Mouse (Mus musculus): Measurements from ENCODE around the gene Klk1b22. TPM values are rescaled to one million over a fixed set of nuclear protein-coding genes. Genes with fewer than 3 reads are reported as not detected.
"Not testable (repeated sequence)": the region's sequence is repeated elsewhere in the genome, so short reads cannot be mapped to it uniquely, and the experiment has no call there.

Klk1b22 gene
- not detected for total RNA-seq (2021)
- long read RNA-seq, experiment 1 = 0 reads
- long read RNA-seq, experiment 2 = 0 reads

DNA sequence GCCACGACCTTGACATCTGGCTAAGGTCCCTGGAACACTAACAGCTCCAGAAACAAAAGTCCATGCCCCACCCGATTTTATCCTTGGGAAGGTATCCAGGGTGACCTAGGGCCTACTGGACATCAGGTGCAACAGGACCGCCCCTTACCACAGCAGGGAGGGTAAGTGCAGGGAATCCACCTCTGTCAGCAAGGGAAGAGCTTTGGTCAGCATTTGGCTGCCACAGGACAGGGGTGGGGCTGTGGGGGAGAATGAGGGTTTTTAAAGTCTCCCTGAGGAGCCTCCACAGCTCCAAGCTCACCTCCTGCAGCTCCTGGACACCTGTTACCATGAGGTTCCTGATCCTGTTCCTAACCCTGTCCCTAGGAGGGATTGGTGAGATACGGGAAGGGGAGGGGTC is at the start of gene Klk1b22:
TSS of gene Klk1b22 (plus strand) at position 301 of the 400 bp plus-strand sequence.
- TF ChIP-seq CTCF (IDR thresholded peaks at IDR 0.05) = no peak
- H3K27ac ChIP-seq = no peak within 1 kb of the TSS
- no peak for DNase-seq
- intact Hi-C loops (cut with DNase I) = no loop called here
- H3K4me3 ChIP-seq = no peak within 1 kb of the TSS

DNA sequence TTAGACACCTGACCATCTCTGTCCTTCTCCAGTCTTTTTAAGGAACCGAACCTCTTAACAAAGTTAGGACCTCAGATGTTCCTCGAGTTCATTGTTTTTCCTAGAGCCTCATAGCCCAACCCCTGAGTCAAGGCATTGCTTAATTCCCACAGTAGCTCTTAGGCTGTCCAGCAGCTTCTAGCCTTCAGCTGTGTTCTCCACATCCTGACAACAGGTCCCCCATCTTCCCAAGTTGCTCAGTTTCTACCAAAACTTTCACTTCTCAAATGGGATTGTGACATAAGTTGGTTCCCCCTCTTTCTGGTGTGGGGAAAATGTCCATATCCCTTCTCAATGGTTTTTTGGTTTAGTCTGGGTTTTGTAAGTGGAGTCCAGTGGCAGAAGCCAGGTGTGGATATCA is 40.4 kb upstream of the Klk1b22 start:
- TF ChIP-seq CTCF (IDR thresholded peaks at IDR 0.05) = no peak
- no peak overlapping the region for H3K27ac ChIP-seq
- intact Hi-C loops (cut with DNase I) = no loop called here

DNA sequence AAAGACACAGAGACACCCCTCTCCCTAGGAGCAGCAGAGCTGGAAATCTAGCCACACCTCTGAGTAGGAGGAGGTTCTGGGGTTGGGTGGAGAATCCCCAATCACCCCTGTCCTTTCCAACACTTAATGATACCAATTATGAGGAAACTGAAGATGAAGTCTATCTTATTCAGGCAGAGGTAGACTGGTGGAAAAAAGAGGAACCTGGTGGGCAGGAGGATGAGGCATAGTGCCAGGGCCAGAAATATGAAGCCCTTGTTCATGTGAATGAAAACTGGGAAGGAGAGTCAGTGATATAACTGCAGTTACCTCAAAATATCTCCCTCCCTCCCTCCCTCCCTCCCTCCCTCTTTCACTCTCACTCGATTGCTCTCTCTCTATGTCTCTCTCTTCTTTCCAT is 34.8 kb upstream of the Klk1b22 start:
- no peak overlapping the region for H3K27ac ChIP-seq
- intact Hi-C loops (cut with DNase I) = no loop called here
- TF ChIP-seq CTCF (IDR thresholded peaks at IDR 0.05) = no peak
- H3K4me3 ChIP-seq = no peak overlapping the region
- no peak for DNase-seq

More for the DNA sequence above, 40.4 kb upstream of the Klk1b22 start:
- H3K4me3 ChIP-seq = no peak overlapping the region
- no peak for DNase-seq

DNA sequence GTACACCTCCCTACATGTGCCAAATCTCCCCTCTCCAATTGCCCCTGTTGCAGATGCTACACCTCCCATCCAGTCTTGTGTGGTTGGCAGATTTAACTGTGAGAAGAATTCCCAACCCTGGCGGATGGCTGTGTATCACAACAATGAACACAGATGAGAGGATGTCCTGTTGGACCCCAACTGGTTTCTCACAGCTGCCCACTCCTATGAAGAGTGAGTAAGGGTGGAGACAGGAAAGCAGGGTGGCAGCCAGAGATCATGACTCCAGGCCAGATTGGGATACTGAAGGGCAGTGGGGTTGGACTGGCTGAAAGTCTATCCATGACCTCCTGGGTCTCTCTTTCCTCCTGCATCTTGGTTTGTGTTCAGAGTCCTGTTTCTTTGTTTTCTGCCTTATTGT is 16.4 kb upstream of the Klk1b22 start:
- Histone ChIP-seq H3K27ac (no peak overlapping the region), H3K4me3 (no peak overlapping the region)
- intact Hi-C loops (cut with DNase I) = no loop called here
- no peak for TF ChIP-seq CTCF (IDR thresholded peaks at IDR 0.05)
- DNase-seq = no peak

DNA sequence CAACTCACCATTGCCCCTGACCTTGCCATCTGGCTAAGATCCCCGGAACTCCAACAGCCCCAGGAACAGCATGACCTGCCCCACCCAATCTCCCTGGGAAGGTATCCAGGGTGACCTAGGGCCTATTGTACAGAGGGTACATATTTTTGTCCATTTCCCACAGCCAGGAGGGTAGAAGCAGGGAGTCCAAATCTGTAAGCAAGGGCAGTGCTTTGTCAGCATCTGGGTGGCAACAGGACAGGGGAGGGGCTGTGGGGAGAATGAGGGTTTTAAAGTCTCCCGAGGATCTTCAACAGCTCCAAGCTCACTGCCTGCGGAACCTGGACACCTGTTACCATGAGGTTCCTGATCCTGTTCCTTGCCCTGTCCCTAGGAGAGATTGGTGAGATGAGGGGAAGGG is 10.4 kb upstream of the Klk1b22 start, which contains the start of gene Klk1b21:
TSS of gene Klk1b21 (plus strand) at position 301 of the 400 bp plus-strand sequence.
- H3K4me3 ChIP-seq; intact Hi-C loops (cut with DNase I); DNase-seq: not testable (repeated sequence)

DNA sequence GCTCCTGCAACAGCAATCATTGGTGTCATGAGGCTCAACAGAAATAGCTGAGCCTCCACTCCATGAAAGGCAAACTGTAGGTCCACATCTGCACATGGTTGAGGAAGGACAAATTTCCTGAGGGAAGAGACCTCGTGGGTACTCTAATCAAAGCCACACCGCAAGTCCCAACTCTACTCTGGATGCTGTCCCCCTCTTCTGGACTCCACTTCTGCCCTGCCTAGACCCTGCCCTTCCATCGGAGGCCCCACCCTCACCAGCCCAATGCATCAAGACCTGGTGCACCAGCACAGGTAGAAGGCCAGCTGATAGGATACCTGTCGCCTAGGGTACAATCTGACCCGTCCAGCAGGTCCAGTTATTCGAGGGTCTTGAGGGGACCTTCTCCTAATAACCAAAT is 11.0 kb downstream of the Klk1b22 start:
- intact Hi-C loops (cut with DNase I) = no loop called here
- no peak for TF ChIP-seq CTCF (IDR thresholded peaks at IDR 0.05)
- DNase-seq = no peak
- Histone ChIP-seq H3K4me3 (no peak overlapping the region), H3K27ac (no peak overlapping the region)

More for the DNA sequence above, 10.4 kb upstream of the Klk1b22 start, which contains the start of gene Klk1b21:
- not testable (repeated sequence) for H3K27ac ChIP-seq

DNA sequence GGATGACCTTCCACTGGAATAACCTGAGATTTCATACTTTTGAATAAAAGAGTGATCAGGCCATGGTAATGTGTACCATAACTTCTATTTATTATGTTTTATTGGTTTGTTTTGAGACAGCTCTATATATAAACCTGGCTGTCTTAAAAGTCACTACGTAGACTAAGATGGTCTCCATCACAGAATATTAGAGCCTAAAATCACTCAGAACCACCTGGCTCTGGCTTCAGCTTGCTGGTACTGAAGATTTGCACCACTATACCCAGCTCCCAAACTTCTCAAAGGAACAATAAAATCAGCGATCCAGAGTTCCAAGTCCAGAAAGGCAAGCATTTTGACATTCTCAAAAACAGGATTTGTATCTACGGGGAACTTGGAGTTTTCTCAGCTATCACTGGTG is 24.0 kb downstream of the Klk1b22 start, which contains the start of gene Klk1b16:
TSS of gene Klk1b16 (plus strand) at position 301 of the 400 bp plus-strand sequence.
- intact Hi-C loops (cut with DNase I) = no loop called here
- no peak for TF ChIP-seq CTCF (IDR thresholded peaks at IDR 0.05)
- DNase-seq = no peak
- Histone ChIP-seq H3K4me3 (no peak within 1 kb of the TSS), H3K27ac (no peak within 1 kb of the TSS)

Other genes starting within 250 kb of the Klk1b22 start
- gene Klk4, start 231.5 kb upstream of the Klk1b22 start, total RNA-seq (2021) = not detected
- gene Klk15, start 178.9 kb upstream of the Klk1b22 start, total RNA-seq (2021) = not detected
- gene Klk1b8, start 162.0 kb upstream of the Klk1b22 start, total RNA-seq (2021) = not detected
- gene Klk1b1, start 145.9 kb upstream of the Klk1b22 start, total RNA-seq (2021) = not detected
- not detected for gene Klk1b9, start 136.6 kb upstream of the Klk1b22 start, total RNA-seq (2021)
- not detected for gene Klk1b11, start 116.8 kb upstream of the Klk1b22 start, total RNA-seq (2021)
- gene Klk1b26, start 100.5 kb upstream of the Klk1b22 start, total RNA-seq (2021) = 1 to 10 TPM in 1 of 2 experiments, under 1 TPM in 1; 0.51 to 1.0 TPM
- gene Klk1b27, start 60.4 kb upstream of the Klk1b22 start, total RNA-seq (2021) = not detected
- not detected for gene Klk1b21, start 10.3 kb upstream of the Klk1b22 start, total RNA-seq (2021)
- gene Klk1b16, start 24.1 kb downstream of the Klk1b22 start, total RNA-seq (2021) = not detected
- gene Klk1b24, start 75.6 kb downstream of the Klk1b22 start, total RNA-seq (2021) = not detected
- gene Klk1b3, start 85.5 kb downstream of the Klk1b22 start, total RNA-seq (2021) = not detected
- gene Klk1b4, start 94.8 kb downstream of the Klk1b22 start, total RNA-seq (2021) = not detected
- not detected for gene Klk1b5, start 103.3 kb downstream of the Klk1b22 start, total RNA-seq (2021)
- gene Klk1, start 112.7 kb downstream of the Klk1b22 start, total RNA-seq (2021) = not detected
- gene Gm36864, start 123.5 kb downstream of the Klk1b22 start, total RNA-seq (2021) = not detected
- gene 1700028J19Rik, start 134.0 kb downstream of the Klk1b22 start, total RNA-seq (2021) = not detected
- gene 2410002F23Rik, start 134.0 kb downstream of the Klk1b22 start, total RNA-seq (2021) = 1 to 10 TPM; 6.1 to 8.2 TPM
- not detected for gene Acp4, start 144.7 kb downstream of the Klk1b22 start, total RNA-seq (2021)
- not detected for gene Gm15517, start 148.8 kb downstream of the Klk1b22 start, total RNA-seq (2021)
- 1 to 10 TPM in 1 of 2 experiments, under 1 TPM in 1; 0.59 to 2.2 TPM for gene Clec11a, start 194.2 kb downstream of the Klk1b22 start, total RNA-seq (2021)
- under 1 TPM; 0.31 to 0.59 TPM for gene Shank1, start 197.6 kb downstream of the Klk1b22 start, total RNA-seq (2021)